Mouse (Mus musculus) common myeloid progenitor, adult 5-6 weeks (primary cell): ENCODE results near the gene Nipsnap2. TPM values are rescaled to one million over a fixed set of nuclear protein-coding genes. Genes with fewer than 3 reads are reported as not detected.
"Not testable (repeated sequence)": the region's sequence is repeated elsewhere in the genome, so short reads cannot be mapped to it uniquely, and the experiment has no call there.

Experiments
- ATAC-seq: replicated peaks from 2 replicates; pipeline ENCODE4 v1.8.0; 2016; ENCODE audit warnings: low read depth, mild to moderate bottlenecking, moderate TSS enrichment, inconsistent platforms; ENCODE audit not compliant: poor library complexity, severe bottlenecking
- total RNA-seq: library from RNA; stranded (forward); fragments of 200-1000, 187-1606 nt; gene quantifications from 2 replicates; pipeline ENCODE4 v1.2.3, GENCODE M21; 2017

The Nipsnap2 gene
- 23.6 and 31.8 TPM in 2 replicates for total RNA-seq

- peak; percentile 74 for ATAC-seq
Observed at GRCm38 (mm10) chr5:129724834-129725773, at the start of gene Nipsnap2. Nipsnap2 (plus strand) TSS chr5:129725063.

GRCm38 (mm10) chr5:129685141-129685540 lies 39.7 kb upstream of the Nipsnap2 start:
- not testable (repeated sequence) for ATAC-seq

- no peak for ATAC-seq
Observed at GRCm38 (mm10) chr5:129687621-129688020, 37.2 kb upstream of the Nipsnap2 start.

GRCm38 (mm10) chr5:129690528-129690927 lies 34.3 kb upstream of the Nipsnap2 start:
- ATAC-seq: no peak

- ATAC-seq: no peak
Observed at GRCm38 (mm10) chr5:129700506-129700905, 24.4 kb upstream of the Nipsnap2 start.

GRCm38 (mm10) chr5:129701706-129702105 lies 23.2 kb upstream of the Nipsnap2 start:
- ATAC-seq: no peak

- peak; percentile 93 for ATAC-seq
Observed at GRCm38 (mm10) chr5:129703368-129703767, 21.5 kb upstream of the Nipsnap2 start.

GRCm38 (mm10) chr5:129708412-129708811 lies 16.5 kb upstream of the Nipsnap2 start, which contains the start of gene Sept14:
Sept14 (minus strand) TSS chr5:129708512.
- no peak for ATAC-seq

- ATAC-seq: peak; percentile 99
Observed at GRCm38 (mm10) chr5:129715326-129715861, 9.5 kb upstream of the Nipsnap2 start, which contains the start of gene Mrps17. Mrps17 (plus strand) TSS chr5:129715497.

GRCm38 (mm10) chr5:129717016-129717415 lies 7.8 kb upstream of the Nipsnap2 start:
- ATAC-seq: no peak

- no peak for ATAC-seq
Observed at GRCm38 (mm10) chr5:129720176-129720575, 4.7 kb upstream of the Nipsnap2 start.

- ATAC-seq: peak; percentile 51
Observed at GRCm38 (mm10) chr5:129724268-129724667, 595 bp upstream of the Nipsnap2 start.

GRCm38 (mm10) chr5:129725774-129726392 lies 1.0 kb downstream of the Nipsnap2 start:
- ATAC-seq: no peak

- no peak for ATAC-seq
Observed at GRCm38 (mm10) chr5:129726784-129727183, 1.9 kb downstream of the Nipsnap2 start.

- peak; percentile 17 for ATAC-seq
Observed at GRCm38 (mm10) chr5:129729286-129729685, 4.4 kb downstream of the Nipsnap2 start.

- peak; percentile 71 for ATAC-seq
Observed at GRCm38 (mm10) chr5:129730344-129730743, 5.5 kb downstream of the Nipsnap2 start.

GRCm38 (mm10) chr5:129731021-129731420 lies 6.2 kb downstream of the Nipsnap2 start:
- ATAC-seq: no peak

- peak; percentile 73 for ATAC-seq
Observed at GRCm38 (mm10) chr5:129740976-129741375, 16.1 kb downstream of the Nipsnap2 start.

GRCm38 (mm10) chr5:129742903-129743488 lies 18.1 kb downstream of the Nipsnap2 start:
- ATAC-seq: no peak

- no peak for ATAC-seq
Observed at GRCm38 (mm10) chr5:129744050-129744449, 19.2 kb downstream of the Nipsnap2 start.
